Mouse (Mus musculus): ENCODE measurements around the gene Guca1b.

The Guca1b gene

DNA sequence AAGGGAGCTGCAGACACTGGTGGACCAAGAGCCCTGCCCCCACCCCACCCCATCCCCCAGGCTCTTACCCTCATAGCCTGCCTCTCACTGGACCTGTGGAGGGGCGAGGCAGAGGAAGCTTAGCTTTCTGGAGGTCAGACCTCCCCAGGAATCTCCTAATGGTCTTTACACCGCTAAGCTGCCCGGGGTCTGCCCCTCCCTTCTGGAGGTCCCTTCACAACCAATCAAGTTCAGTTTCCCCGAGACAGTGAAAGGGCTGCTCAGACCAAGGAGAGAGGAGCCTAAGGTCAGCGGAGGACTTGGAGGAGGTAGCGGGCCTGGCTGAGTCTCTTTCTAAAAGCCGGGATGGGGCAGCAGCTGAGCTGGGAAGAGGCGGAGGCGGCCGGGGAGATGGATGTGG is at the start of gene Guca1b:
Guca1b (plus strand) TSS at position 249 of the 400 bp plus-strand sequence.
- DNase-seq (ENCODE audit: low spot score) = no peak

DNA sequence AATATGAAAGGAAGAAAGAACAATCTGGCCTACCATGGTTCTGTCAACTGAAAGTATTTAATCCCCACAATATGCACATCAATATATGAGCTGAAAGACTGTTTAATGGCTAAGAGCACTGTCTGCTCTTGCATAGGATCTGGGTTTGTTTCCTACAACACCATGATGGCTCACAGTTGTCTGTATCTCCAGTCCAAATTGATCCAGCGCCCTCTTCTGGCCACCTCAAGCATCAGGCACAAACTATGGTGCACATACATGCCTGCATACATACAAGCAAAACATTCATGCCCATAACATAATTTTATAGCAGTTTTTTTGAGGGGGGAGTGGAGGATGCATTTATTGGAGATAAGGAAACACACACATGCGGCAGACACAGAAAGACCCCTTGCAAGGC is 42.1 kb upstream of the Guca1b start:
- DNase-seq (ENCODE audit: low spot score) = no peak

DNA sequence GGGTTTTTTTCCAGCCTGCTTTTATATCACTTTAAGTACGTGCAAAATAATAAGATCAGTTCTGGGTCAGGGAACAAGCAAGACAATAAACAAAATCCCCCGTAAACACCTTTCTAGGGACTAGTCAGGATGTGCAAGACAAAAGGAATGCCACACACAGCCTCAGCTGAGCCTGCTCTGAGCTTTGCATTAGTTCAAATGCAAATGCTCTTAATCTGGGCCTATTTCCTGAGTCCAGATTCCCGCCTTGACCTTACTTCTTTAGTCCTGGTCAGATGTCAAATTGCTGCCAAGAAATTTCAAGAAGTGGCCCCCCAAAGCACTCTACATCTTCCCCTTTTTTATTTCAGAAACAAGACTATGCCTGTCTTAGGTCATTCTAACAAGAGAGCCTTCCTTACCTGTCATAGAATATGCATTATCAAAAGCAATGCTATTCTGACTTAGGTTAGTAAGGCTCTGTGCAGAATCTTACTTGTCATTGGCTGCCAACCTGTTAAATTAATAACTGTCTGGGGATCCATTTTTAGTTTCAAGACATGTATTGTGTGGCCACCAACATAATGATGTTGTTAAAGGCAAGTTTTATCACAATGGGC is 35.4 kb upstream of the Guca1b start:
- DNase-seq (ENCODE audit: low spot score) = no peak

DNA sequence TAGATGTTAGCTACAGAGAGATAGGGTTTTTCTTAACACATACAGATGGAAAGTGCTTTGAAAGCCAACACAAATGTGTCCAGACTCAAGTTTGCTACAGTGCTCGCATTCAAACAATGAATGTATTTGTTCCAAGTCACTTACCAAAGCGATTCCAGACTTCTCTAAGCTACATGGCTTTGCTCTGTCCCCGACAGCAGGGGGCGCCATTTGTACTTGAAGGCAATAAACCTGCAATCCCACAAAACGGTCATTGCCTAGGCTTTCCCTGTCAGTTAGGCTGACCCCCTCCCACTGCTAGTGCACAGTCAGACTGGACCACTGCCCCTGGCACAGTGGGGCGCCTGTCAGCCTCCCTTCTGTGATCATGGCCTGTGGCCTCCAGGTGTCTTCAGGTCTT is 25.2 kb upstream of the Guca1b start:
- peak; percentile 33 for DNase-seq (ENCODE audit: low spot score)

DNA sequence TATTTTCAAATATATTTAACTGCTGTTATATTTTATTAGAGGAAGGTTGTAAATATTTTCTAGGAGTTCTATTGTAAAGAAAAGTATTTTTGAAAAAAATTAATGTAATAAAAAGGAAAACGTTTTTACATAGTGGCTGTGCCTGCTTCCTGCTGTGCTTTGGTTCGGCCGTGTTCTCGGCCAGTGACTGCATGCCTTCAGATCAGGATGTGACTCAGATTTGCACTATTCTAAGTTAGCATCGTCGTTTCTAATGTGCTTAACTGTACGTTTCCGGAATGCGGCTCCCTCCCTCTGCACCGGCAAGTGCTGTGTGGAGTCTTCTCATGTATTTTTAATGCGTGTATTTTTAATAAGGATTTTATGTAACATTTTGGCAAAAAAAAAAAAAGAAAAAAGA is 23.9 kb upstream of the Guca1b start:
- DNase-seq (ENCODE audit: low spot score) = no peak

DNA sequence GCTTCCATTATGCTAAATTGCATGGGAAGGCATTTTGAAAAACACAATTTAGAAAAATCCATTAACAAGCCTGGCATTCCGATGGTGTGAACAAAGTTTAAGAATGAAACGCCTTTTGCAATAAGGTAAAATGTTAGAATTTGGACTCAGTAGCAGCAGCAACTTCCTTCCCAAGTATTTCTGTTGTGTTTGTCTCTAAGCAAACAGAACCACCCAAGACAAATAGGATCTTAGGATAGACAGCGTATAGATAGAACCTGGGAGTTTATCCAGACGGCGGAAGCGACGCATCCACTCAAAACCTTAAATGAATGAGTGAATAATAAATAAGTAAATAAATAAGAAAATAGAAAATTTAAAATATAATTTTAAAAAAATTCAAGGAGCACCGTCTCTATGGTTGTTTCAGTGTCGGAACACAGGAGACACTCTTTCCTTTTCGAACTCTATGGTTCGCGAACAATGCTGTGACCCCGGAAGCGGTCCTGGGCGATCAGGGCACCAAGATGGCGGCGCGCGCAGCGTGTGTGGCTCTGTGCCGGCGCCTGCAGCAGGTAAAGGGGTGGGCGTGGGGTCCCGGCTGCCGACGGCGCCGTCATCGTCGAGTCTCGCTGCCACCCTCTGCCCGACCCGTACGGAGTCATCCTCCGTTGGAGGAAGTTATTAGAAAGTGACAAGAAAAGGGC is 16.6 kb upstream of the Guca1b start, which contains the start of gene Mrps10:
Mrps10 (plus strand) TSS at position 487 of the 686 bp plus-strand sequence.
- DNase-seq (ENCODE audit: low spot score) = peak; percentile 90

DNA sequence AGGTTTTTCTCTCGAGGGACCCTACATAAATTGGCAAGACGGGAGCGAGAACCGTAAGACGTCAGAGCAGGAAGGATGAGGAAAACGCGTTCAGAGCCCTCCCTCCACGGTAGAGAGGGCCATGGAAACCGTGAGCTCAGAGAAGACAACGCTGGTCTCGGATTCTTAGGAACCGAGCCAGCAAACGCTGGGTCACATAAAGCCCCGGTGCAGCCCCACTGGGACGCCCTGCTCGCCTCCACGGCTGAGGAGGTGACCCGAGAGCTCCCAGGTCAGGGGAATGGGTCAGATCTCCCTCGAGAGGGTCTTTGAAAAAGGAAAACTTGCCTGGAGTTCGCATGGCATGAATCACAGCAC is 16.1 kb upstream of the Guca1b start:
- DNase-seq (ENCODE audit: low spot score) = no peak

DNA sequence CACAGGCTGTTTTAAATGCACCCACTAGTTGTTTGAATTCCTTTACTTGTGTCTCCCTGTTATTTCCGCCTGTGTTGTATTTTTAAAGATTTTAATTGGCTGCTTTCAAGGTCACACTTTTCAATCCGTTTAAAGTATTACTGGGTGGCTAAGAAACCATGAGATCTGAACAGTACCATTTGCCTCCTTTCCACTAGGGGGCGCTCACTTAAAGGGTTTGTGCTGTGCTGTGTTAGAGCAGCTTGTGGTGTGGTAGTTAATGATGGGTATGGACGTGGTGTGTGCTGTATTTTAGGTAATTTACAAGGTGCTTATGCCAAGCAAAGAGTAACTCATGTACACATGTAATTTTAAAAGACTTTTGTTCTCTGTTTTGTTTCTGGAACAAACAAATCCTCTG is 13.7 kb upstream of the Guca1b start:
- DNase-seq (ENCODE audit: low spot score) = peak; percentile 79

DNA sequence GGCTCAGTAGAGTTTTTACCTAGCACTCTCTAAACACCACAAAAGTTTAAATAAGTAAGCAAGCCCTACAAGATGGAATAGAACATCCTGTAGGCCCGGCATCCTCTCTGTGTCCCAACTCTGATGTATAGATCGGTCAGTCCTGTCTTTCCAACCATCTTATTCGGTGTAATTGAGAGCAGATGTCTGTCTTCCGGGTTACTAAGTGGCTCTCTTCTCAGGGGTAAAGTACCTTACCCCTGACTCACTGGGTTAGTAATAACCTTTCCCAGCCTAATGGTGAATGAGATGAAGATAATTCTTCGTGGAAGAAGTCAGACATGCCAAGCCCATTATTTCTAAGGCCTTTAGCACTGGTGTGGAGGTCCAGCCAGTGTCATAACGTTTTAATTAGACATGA is 11.2 kb upstream of the Guca1b start:
- DNase-seq (ENCODE audit: low spot score) = no peak

DNA sequence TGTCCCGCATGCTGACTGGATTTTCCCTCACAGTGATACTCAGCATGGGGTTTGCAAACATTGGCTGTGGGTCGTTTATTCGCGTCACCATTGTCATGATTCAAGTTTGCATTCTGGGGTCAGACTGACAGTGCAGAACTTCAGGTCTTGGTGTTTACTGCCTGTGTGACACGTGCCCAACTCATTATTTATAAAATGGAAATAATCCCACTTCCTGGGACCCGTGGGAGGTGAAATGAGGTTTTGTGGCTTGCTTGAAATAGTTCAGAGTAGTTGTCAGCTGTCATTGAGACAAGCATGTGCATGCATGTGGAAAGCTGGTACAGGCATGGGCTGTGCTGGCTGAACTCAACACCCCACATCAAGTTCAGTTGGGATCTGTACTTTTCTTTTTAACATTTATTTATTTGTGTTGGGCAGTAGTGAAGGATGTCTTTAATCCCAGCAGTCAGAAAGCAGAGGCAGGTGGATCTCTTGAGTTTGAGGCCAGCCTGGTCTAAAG is 8.4 kb upstream of the Guca1b start:
- no peak for DNase-seq (ENCODE audit: low spot score)

DNA sequence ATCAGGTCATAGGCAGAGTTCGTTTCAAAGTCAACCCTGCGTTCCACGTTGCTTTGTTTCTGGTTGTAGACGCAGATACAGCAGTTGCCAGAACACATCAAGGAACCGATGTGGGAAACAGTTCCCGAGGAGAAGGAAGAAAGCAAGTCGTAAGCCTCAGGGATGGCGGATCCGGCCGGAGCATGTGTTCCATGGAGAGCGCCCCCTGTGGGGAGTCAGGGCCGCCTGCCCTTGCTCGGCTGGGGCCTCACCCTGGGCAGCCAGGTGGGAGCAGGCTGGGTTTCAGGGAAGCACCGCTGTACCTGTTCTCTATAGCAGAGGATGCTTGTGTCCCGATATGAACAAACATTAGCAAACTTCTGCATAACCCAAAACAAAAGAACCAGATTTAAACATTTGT is 7.1 kb upstream of the Guca1b start:
- no peak for DNase-seq (ENCODE audit: low spot score)

DNA sequence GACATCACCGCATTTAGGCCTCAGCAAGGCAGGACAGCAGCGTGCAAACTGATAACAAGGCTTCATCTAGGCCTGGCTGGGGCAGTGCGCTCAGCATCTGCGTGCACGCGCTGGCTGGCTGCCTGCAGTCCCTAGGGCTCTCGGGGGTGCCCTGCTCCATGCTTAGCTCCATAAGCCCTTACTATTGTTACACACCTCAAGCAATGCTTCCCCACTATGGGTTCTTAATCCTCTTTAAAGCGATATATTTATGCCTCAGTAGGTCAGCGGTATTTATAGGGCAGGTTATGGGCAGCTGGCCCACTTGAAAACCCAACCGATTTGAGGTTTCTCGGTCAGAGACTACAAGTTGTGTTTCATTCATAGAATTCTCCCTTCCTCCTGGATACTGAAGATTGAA is 3.3 kb upstream of the Guca1b start:
- no peak for DNase-seq (ENCODE audit: low spot score)

DNA sequence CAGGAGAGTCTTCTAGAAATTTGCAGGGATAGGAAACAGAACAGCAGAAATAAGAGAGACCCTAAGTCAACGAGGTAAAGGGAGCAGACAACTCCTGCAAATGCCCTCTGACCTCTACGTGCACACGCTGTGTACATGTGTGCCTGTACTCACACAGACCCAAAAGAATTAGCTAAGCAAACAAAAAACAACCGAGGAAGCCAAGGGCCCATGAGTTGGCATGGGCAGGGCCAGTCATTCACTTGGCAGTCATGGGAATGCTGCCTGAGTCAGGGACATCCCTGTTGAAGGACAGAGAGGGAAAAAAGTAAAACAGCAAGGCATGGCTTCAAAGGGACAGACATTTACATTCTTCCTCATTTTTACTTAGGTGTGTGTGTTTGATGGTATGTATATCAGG is 1.9 kb upstream of the Guca1b start:
- no peak for DNase-seq (ENCODE audit: low spot score)

DNA sequence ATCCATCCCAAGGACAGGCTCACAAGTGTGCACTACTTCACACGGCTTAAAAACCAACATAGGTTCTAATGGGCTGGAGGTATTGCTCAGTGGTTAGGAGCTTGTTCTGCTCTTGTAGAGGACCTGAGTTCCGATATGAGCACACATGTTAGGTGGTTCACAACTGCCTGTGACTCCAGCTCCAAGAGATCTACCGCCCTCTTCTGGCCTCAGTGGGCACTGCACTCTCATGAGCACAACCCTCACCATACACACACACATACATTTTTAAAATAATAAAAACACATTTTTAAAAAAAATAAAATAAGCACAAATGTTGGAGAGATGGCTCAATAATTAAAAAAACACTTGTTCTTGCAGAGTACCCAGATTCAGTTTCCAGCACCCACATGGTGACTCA is 1.1 kb upstream of the Guca1b start:
- no peak for DNase-seq (ENCODE audit: low spot score)

DNA sequence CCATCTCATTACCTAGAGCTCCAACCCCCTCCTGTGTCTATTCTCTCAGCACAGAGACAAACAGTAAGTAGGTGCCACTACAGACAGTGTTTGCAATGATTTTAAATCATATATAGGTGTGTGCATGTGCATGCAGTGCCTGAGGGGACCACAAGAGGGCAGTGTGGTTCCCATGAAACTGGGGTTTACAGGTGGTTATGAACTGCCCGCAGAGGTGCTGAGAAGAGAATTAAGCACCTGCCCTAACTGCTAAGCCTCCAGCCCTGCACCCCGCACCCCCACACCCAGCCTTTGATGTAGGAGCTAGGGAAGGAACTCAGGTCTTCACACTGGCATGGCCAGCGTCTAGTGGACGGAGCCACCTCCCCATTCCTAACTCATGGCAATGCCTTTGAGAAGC is 1.5 kb downstream of the Guca1b start:
- peak; percentile 28 for DNase-seq (ENCODE audit: low spot score)

DNA sequence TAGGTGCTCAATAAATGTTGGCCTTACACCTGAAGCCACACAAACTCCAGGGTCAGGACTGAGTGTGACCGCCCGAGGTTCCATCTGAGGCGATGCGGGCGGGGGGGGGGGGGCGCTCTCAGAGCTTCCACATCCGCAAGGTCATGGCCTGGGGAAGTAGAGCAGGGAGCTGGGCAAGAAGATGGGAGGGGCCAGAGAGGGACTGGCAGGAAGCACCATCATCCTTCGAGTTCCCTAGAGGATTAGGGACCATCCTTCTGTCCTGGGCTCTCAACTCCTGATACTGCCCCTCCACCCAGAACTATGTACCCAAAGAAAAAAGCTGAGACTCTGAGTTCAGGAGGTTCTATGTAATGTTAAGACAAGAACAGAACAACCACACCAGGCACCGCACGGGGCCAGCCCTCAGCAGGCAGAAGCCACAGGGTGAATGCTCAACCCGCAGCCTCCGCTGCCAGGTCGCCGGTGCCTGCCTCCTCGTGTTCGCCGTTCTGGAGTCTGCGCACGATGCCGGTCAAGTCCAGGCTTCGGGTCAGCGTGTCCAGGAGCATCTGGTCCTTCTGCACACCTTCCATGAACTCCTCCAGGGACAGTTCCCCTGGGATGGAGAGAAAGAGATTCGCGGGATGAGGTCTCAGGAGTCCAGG is 9.2 kb downstream of the Guca1b start:
- no peak for DNase-seq (ENCODE audit: low spot score)

DNA sequence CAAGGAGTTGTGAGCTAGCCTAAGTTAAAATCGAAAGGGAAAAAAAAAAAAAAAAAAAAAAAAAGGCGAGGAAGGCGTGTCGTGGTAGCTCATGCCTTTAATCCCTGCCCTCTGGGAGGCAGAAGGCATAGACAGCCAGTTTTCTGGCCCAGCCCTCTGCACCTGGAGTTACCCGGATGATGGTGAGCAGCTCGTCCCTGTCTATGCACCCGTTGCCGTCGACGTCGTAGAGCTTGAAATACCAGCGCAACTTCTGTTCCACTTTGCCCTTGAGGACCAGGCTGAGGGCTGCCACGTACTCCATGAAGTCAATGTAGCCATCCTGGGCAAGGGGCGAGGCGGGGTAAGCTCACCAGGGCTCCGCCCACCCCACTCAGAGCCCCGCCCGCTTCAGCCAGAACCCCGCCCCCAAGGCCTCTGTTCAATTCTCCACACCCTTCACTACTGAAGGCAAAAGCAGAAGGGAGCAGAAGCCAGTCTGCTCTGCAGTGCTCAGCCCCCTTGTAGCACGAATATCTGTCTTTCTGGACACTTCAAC is 10.3 kb downstream of the Guca1b start:
- DNase-seq (ENCODE audit: low spot score) = peak; percentile 27

DNA sequence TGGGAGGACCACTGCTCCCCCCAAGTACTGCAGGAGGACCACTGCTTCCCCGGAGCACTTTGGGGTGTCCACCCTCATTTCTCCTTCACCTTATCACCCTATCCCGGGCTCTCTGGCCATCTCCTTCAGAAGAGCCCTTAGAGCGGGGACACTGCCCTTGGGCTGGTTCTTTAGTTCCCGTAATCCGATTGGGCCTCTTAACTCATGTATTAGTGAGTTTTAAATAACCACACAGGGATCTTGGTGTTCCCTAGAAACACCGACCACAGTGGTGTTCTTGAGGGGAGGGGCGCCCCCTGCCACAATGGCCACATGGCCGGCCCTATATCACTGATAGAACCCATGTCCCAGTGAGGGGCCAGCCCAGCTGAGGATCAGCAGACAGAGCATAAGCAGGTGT is 13.9 kb downstream of the Guca1b start:
- no peak for DNase-seq (ENCODE audit: low spot score)

DNA sequence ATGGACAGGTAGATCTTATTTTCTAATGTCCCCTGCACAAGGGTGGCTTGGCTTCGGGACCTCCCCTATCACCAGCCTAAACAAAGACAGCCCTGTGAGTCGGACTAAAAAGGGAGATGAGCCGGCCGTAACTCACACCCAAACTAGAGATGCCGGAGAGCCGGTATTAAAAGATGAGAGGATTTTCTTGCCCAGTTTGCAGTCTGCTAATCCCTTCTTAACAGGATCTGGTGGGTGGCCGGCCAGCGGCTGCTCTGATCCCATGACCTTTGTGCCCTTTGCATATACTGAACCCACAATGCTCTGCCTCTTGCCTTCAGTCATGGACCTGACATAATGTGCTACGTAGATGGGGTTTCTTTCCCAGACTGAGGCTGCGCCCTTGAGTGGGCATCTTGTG is 15.3 kb downstream of the Guca1b start, which contains the start of gene Guca1a:
Guca1a (minus strand) TSS at position 134 of the 400 bp plus-strand sequence.
- no peak for DNase-seq (ENCODE audit: low spot score)

DNA sequence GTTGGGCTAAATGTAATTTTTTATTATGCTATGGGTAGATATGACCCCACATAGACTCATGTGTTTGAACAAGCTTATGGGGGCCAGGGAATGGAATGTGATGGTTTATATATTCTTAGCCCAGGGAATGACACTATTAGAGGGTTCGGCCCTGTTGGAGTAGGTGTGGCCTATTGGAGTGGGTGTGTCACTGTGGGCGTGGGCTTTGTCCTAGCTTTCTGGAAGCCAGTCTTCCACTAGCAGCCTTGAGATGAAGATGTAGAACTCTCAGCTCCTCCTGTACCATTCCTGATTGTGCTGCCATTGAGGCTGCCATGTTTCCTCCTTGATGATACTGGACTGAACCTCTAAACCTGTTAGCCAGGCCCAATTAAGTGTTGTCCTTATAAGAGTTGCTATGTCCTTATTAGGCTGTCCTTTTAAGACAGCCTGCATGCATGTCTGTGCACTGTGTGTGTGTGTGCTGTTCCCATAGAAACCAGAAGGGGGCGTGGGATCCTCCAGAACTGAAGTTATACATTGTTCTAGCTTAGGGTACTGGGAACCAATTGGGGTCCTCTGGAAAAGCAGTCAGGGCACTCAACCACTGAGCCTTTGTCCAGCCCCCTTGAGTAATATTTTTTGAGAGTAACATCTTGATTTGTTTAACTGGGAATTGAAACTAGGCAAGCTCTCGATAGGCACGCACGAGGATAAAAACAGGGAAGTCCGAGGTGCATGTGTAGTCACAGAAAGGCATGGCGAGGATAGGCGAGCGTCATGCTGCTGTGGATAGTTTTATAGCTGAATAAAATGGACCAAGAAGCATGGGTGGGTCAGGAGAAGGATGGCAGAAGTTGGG is 22.7 kb downstream of the Guca1b start:
- no peak for DNase-seq (ENCODE audit: low spot score)

DNA sequence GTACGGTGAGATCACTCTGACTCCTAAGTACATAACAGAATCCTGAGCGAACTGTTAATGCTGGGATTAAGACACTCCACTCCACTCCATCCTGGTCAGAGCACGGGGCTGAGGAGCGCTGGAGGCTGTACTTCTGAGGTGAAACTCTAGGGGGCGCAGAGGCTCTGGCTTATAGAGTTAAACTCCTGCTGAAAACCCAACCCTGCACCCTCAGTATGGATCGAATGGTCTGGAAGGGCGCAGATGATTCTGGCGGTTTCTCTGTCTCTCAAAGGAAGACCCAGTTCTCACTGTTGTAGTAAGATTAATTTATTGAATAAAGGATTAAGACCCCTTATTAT is 23.3 kb downstream of the Guca1b start:
- peak; percentile 49 for DNase-seq (ENCODE audit: low spot score)

Data from layer of hippocampus, adult 11-12 months (tissue).